Mouse (Mus musculus) spleen, adult 2 months (tissue): ENCODE results near the gene Ppm1k.

ENCODE experiments used
- CTCF ChIP-seq: fragments of 200-500 bp; IDR thresholded peaks from 2 replicates; pipeline ENCODE4 v1.5.1; 2011; ENCODE audit warnings: mild to moderate bottlenecking, inconsistent platforms; ENCODE audit not compliant: insufficient read depth, insufficient read length, insufficient replicate concordance; ENCODE audit errors: extremely low read depth
- POLR2A ChIP-seq: fragments of 200-500 bp; IDR thresholded peaks from 2 replicates; pipeline ENCODE4 v1.6.1; 2011; ENCODE audit warnings: low read depth, low read length, inconsistent platforms

- no peak for TF ChIP-seq CTCF
- TF ChIP-seq POLR2A = no peak
These were observed 1.0 kb downstream of the Ppm1k start for GRCm38 (mm10) chr6:57534231-57534610.
